Mouse (Mus musculus): Measurements from ENCODE around the gene Asb10.

The Asb10 gene

GRCm38 (mm10) chr5:24534292-24534691 lies 6.5 kb downstream of the Asb10 start:
- DNase-seq = no peak

GRCm38 (mm10) chr5:24533391-24533790 lies 7.4 kb downstream of the Asb10 start:
- DNase-seq = no peak

- DNase-seq = peak; percentile 84
Observed at GRCm38 (mm10) chr5:24530042-24530689, 10.6 kb downstream of the Asb10 start.

- no peak for DNase-seq
Observed at GRCm38 (mm10) chr5:24527780-24528179, 13.0 kb downstream of the Asb10 start.

- no peak for DNase-seq
Observed at GRCm38 (mm10) chr5:24526889-24527230, 13.9 kb downstream of the Asb10 start, which contains the start of gene Gbx1. TSS of gene Gbx1 (minus strand) at chr5:24527202.

- DNase-seq = no peak
Observed at GRCm38 (mm10) chr5:24526190-24526888, 14.4 kb downstream of the Asb10 start.

GRCm38 (mm10) chr5:24525360-24526189 lies 15.2 kb downstream of the Asb10 start:
- DNase-seq = no peak

- no peak for DNase-seq
Observed at GRCm38 (mm10) chr5:24524522-24524921, 16.3 kb downstream of the Asb10 start.

GRCm38 (mm10) chr5:24523806-24524205 lies 17.0 kb downstream of the Asb10 start:
- DNase-seq = no peak

GRCm38 (mm10) chr5:24521366-24521765 lies 19.4 kb downstream of the Asb10 start:
- DNase-seq = no peak

- peak; percentile 32 for DNase-seq
Observed at GRCm38 (mm10) chr5:24512271-24512670, 28.5 kb downstream of the Asb10 start.

- no peak for DNase-seq
Observed at GRCm38 (mm10) chr5:24510635-24511034, 30.1 kb downstream of the Asb10 start.

- no peak for DNase-seq
Observed at GRCm38 (mm10) chr5:24508406-24508805, 32.4 kb downstream of the Asb10 start.

- no peak for DNase-seq
Observed at GRCm38 (mm10) chr5:24505513-24505912, 35.3 kb downstream of the Asb10 start.

- DNase-seq = peak; percentile 64
Observed at GRCm38 (mm10) chr5:24502786-24503185, 38.0 kb downstream of the Asb10 start.

- DNase-seq = no peak
Observed at GRCm38 (mm10) chr5:24500851-24501250, 39.9 kb downstream of the Asb10 start.

- DNase-seq = no peak
Observed at GRCm38 (mm10) chr5:24499113-24499512, 41.7 kb downstream of the Asb10 start.

- DNase-seq = no peak
Observed at GRCm38 (mm10) chr5:24497526-24497925, 43.3 kb downstream of the Asb10 start.

GRCm38 (mm10) chr5:24496756-24497155 lies 44.0 kb downstream of the Asb10 start:
- no peak for DNase-seq

GRCm38 (mm10) chr5:24495019-24495418 lies 45.8 kb downstream of the Asb10 start:
- no peak for DNase-seq

- DNase-seq = no peak
Observed at GRCm38 (mm10) chr5:24492546-24493285, 48.1 kb downstream of the Asb10 start.

- DNase-seq = no peak
Observed at GRCm38 (mm10) chr5:24490413-24490920, 50.3 kb downstream of the Asb10 start.

GRCm38 (mm10) chr5:24486738-24487137 lies 54.0 kb downstream of the Asb10 start:
- DNase-seq = no peak
